Mouse (Mus musculus) R1 (cell line): ENCODE data around the gene Olfr347.

Experiments used
- DNase-seq: peaks from one replicate; pipeline ENCODE4 v3.0.0-alpha.2; 2018; ENCODE audit warnings: low read depth, low spot score

Olfr347 gene

DNA sequence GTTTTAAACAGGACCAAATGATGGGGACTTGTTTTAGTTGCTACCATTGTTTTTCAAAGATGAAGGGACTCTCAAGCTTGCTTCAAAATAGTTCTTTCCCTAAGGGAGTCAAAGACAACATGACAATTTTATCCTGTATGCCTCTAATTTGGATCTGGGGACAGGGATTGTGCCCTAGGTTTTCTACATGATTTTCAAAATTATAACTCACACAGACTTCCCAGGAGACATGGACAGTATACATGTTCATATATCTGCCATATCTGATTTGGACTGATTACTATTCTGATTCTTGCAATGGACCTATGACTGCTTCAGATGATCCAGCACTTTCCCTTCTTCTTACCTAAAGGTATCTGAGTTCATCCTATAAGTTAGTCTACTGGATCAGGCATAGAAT is at the start of gene Olfr347:
Olfr347 (plus strand) TSS at position 301 of the 400 bp plus-strand sequence.
- no peak for DNase-seq

DNA sequence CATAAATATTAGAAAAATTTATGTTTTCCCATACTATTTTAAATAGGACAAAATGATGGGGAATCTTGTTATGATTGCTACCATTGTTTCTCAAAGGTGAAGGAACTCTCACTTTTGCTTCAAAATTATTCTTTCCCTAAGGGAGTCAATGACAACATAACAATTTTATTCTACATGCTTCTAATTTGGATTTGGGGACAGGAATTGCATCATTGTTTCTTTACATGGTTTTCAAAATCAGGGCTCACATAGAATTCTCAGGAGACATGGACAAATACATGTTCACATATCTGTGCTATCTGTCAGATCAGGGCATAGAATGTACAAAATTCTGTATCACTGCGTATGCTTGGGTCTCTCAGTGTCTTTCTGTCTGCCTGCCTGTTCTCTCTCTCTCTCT is 46.2 kb upstream of the Olfr347 start, which contains the start of gene Olfr346:
Olfr346 (plus strand) TSS at position 301 of the 400 bp plus-strand sequence.
- DNase-seq = no peak

DNA sequence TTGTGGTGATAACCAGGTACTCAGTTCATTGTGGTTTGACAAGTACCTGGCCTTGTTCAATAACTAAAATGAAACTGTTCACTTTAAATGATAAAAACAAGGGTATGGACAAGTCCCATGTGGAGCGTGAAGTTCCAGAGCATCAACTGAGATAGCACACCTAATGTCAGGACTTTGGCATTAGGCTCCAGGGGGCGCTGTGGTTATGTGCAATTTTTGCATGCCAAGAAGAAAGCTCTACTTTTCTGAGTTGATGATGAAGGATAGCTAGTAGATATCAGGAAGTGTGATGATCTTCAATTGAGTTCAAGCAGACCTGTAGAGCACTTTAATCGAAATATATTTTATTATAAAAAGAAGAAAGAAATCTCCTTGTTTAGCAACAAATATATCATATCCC is 4.5 kb downstream of the Olfr347 start:
- DNase-seq = peak; percentile 45

DNA sequence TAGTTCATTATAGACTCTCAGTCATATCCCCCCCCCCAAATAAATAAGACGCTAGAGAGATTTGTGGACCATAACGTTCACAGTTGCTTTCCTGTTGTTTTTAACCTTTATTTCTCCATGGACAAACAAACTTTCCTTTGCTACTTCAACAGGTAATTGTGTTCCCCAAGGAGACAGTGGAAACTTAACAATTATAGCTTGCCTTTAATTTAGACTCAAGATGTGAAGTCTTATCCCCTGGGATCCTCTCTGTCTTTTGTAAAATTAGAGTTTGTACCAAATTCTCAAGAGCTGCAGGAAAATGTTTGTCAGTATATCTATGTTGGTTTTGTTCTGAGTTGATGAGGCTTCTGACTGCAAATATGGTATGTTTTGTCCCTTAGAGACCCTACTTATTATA is 52.3 kb downstream of the Olfr347 start, which contains the start of gene Olfr348:
Olfr348 (plus strand) TSS at position 301 of the 400 bp plus-strand sequence.
- no peak for DNase-seq
